Mouse (Mus musculus): ENCODE results near the gene Cep162. TPM values are rescaled to one million over a fixed set of nuclear protein-coding genes. Genes with fewer than 3 reads are reported as not detected.

The Cep162 gene
- total RNA-seq, 4 experiments from 2014 or later, result 2.4 to 3.1 (median 2.6) TPM

DNA sequence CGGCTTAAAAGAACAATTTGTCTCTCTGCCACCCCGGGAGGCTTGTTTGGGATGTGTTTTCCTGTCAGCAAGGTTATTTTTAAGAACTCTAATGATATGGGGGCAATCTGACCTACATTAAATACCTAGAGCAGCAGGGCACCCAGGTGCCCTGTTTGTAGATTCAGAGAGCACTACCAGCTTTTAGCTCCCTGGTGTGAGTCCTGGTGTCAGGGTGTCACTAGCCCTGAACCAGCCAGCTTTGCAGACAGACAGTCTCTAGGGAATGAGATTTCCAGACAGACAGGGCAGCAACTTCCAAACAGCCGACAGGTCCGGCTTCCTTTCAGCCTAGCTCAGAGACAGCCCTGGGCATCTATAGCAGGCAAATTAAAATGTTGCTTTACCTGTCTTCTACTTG is 92.8 kb downstream of the Cep162 start:
- no peak for DNase-seq (ENCODE audit: low spot score)

DNA sequence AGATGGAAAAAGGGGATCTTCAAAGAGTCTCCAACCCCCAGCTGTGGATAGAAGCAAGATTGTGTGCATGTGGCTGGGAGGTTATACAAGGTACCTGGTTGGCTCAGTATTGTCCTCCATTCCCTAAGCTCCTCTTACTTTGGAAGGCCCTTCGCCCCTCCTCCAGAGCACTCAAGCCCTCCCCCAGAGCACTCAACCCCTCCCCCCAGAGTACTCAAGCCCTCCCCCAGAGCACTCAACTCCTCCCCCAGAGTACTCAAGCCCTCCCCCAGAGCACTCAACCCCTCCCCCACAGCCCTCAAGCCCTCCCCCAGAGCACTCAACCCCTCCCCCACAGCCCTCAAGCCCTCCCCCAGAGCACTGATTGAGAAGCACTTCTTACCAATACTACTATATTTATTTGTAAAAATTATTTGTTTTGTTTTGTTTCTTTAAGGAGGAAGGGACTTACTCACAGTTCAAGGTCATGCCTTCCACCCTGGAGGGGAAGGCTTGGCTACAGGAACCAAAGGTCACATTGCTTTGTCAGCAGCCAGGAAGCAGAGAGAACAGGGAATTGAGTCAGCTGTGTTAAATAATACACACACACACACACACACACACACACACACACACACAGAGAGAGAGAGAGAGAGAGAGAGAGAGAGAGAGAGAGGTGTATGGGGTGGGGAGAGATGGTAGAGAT is 102.6 kb downstream of the Cep162 start:
- DNase-seq (ENCODE audit: low spot score), result no peak

GRCm38 (mm10) chr9:87147927-87148326 is 107.4 kb downstream of the Cep162 start:
- DNase-seq (ENCODE audit: low spot score), result no peak

DNA sequence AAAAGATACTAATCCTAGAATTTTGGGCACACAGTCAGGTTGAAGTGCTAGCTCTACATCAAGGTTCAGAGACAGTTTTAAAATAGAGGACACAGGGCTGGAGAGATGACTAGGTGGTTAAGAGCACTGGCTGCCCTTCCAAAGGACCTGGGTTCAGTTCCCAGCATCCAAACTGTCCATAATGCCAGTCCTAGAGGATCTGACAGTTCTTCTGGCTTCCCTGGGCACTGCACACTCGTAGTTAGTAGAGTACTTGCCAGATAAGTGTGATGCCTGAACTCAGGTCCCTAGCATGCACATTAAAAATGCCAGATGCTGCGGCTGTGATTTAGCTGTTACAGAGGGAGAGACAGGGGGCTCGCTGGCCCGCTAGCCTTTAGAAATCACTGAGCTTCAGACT is 108.9 kb downstream of the Cep162 start:
- DNase-seq (ENCODE audit: low spot score), result no peak

DNA sequence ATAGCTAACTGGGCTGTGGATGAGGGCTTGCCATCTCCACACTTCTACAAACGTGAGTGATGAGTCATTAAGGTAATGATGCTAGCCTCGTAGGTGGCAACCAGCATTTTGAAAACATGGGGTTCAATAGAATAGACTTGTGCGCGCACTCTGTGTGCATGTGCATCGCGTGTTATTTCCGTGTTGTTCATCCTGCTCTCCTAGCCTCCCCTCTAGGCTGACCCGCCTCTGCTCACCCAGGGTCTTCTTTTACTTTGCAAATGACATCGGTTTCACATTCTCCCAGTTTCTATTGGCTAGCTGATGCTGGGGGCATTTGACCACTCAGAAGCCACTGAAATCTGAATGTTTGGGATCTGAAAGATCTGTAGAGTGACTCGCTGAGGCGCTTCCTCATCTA is 109.7 kb downstream of the Cep162 start:
- no peak for DNase-seq (ENCODE audit: low spot score)

DNA sequence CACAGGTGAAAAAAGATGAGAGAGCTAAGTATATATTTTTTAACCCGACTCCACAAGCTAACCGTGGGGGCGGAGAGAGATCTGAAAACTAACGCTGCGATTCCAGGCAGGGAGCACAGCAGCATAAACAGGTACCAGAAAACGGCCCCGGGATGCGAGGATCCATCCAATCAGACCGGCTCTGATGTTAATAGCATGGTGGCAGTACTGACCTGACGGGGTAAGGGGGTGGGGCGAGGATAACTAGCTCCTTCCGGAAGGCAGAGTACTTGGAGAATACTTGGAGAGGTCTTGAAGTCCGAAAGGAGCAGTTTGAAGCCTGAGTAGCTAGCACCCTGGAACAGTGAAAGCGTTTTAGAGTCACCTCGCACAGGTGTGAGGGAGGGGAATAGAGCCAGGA is 110.2 kb downstream of the Cep162 start:
- DNase-seq (ENCODE audit: low spot score), result no peak

DNA sequence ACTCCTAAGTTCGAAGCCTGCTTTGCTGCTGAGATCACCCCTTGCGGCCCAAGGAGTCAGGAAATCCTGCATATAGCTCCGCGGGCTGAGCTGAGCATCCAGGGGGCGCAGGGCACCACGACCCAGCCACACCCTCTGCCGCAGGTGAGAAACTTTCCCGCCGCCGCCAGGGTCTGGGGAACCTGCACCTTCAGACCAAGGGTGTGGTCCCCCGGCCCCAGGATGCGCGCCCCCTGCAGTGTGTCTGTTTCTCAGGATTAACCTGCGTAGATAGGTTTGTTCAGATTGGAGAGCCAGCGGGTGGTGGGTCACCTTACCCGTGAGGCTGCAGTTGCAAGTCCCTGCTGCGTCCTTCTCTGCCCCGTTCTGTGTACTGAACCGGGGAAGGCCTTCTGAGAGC is 110.8 kb downstream of the Cep162 start:
- DNase-seq (ENCODE audit: low spot score), result no peak

DNA sequence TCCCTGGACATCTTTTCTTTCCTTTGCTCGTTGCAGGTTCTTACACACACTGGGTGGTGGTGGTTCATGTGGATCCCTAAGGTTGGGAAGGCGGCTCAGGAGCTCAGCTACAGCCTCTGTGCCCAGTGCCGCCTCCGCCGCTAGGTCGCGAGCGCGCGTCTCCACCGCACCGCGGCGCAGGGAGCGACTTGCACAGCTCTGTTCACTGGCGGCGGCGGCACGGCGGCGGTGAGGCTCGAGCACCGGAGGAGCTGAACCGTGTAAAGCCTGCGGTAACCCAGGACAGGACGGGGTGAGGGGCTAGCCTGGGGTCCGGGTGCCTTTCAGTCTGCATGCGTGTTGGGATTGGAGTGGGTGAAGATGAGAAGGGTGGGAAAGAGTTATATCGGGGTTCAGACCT is 111.2 kb downstream of the Cep162 start, which contains the start of gene Mrap2:
Mrap2 (plus strand) TSS at position 201 of the 400 bp plus-strand sequence.
- DNase-seq (ENCODE audit: low spot score), result no peak

DNA sequence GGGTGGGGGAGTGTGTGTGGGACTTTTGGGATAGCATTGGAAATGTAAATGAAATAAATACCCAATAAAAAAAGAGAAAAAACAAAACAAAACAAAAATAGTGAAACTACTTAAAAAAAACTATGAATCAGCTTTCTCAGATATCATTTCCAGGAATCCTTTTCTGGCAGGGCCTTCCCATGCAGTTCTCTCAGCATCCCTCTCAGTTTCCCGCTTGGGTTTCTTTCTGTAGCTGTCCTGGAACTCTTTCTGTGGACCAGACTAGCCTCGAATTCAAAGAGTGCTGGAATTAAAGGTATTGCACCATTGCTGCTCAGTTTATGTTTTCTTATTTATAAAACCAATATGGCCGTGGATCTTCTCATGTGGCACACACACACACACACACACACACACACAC is 112.3 kb downstream of the Cep162 start:
- DNase-seq (ENCODE audit: low spot score), result no peak

Other genes starting within 250 kb of the Cep162 start
- not detected for gene Ripply2, start 240.0 kb downstream of the Cep162 start, total RNA-seq (2022)
- gene Cyb5r4, start 233.5 kb downstream of the Cep162 start, total RNA-seq (2022), result 10 to 100 TPM; 28.7 to 36.2 (median 31.3) TPM
- 1 to 10 TPM; 2.1 to 2.6 (median 2.2) TPM for gene Mrap2, start 111.2 kb downstream of the Cep162 start, total RNA-seq (2022)

Data from heart, adult 8-10 months (tissue).